Mouse (Mus musculus): ENCODE data around the gene Phldb1.

Gene Phldb1

GRCm38 (mm10) chr9:44708429-44708765 lies 26.6 kb downstream of the Phldb1 start:
- DNase-seq: peak; percentile 84

- DNase-seq: no peak
These were observed 27.1 kb downstream of the Phldb1 start for GRCm38 (mm10) chr9:44707749-44708428.

- DNase-seq: peak; percentile 65
These were observed 35.3 kb downstream of the Phldb1 start for GRCm38 (mm10) chr9:44699730-44700129.

GRCm38 (mm10) chr9:44699196-44699595 lies 35.8 kb downstream of the Phldb1 start:
- no peak for DNase-seq

GRCm38 (mm10) chr9:44697866-44698265 lies 37.1 kb downstream of the Phldb1 start:
- no peak for DNase-seq

- no peak for DNase-seq
These were observed 41.9 kb downstream of the Phldb1 start for GRCm38 (mm10) chr9:44693071-44693470.

GRCm38 (mm10) chr9:44691671-44692520 lies 43.1 kb downstream of the Phldb1 start:
- DNase-seq: peak; percentile 89

- no peak for DNase-seq
These were observed 44.4 kb downstream of the Phldb1 start for GRCm38 (mm10) chr9:44690641-44691040.

- no peak for DNase-seq
These were observed 47.0 kb downstream of the Phldb1 start for GRCm38 (mm10) chr9:44688013-44688412.

- no peak for DNase-seq
These were observed 48.4 kb downstream of the Phldb1 start for GRCm38 (mm10) chr9:44686638-44687037.

GRCm38 (mm10) chr9:44685346-44686330 lies 49.4 kb downstream of the Phldb1 start:
- peak; percentile 61 for DNase-seq

GRCm38 (mm10) chr9:44683046-44683445 lies 52.0 kb downstream of the Phldb1 start:
- peak; percentile 35 for DNase-seq

- DNase-seq: peak; percentile 53
These were observed 55.4 kb downstream of the Phldb1 start for GRCm38 (mm10) chr9:44679565-44679964.

- DNase-seq: no peak
These were observed 56.6 kb downstream of the Phldb1 start for GRCm38 (mm10) chr9:44678288-44678871.

GRCm38 (mm10) chr9:44673005-44673404 lies 62.0 kb downstream of the Phldb1 start, which contains the start of gene Treh:
TSS of gene Treh (plus strand) at chr9:44673233.
- peak; percentile 92 for DNase-seq

- no peak for DNase-seq
These were observed 62.6 kb downstream of the Phldb1 start for GRCm38 (mm10) chr9:44672291-44672865.

- peak; percentile 42 for DNase-seq
These were observed 63.6 kb downstream of the Phldb1 start for GRCm38 (mm10) chr9:44671416-44671815.

- no peak for DNase-seq
These were observed 71.3 kb downstream of the Phldb1 start for GRCm38 (mm10) chr9:44663706-44664105.

GRCm38 (mm10) chr9:44655098-44656066 lies 79.6 kb downstream of the Phldb1 start:
- DNase-seq: peak; percentile 63

GRCm38 (mm10) chr9:44653896-44654295 lies 81.1 kb downstream of the Phldb1 start:
- DNase-seq: no peak

GRCm38 (mm10) chr9:44652027-44652426 lies 83.0 kb downstream of the Phldb1 start:
- DNase-seq: peak; percentile 52
